Mouse (Mus musculus): Measurements from ENCODE around the gene Fars2.

DNA sequence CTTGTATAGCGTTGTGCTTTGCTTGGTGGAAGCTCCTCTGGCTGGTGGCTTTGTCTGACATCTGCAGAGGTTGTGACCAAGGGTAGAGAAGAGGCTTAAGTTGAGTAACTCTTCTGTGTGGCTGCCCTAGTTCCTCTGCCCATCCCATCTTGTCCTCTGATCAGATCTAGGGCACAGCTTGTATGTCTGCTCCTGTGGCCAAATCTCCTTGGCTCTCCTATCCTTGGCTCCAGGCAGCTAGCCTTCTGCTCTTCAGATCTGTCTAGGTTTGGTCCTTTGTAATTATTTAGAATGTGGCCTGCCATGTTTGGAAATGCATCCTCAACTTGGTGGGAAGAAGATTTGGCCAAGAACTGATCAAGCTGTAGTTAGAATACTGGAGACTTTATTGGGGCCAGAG, 150.2 kb downstream of the Fars2 start:
- TF ChIP-seq CTCF (IDR thresholded peaks at IDR 0.05; ENCODE audit: insufficient read depth, low read length), result no peak
- no peak for TF ChIP-seq POLR2A (IDR thresholded peaks at IDR 0.05; ENCODE audit: borderline replicate concordance, extremely low read depth, low read depth, low read length)
